ENCODE assay signal across 7 mouse cellular contexts in the genomic region with DNA sequence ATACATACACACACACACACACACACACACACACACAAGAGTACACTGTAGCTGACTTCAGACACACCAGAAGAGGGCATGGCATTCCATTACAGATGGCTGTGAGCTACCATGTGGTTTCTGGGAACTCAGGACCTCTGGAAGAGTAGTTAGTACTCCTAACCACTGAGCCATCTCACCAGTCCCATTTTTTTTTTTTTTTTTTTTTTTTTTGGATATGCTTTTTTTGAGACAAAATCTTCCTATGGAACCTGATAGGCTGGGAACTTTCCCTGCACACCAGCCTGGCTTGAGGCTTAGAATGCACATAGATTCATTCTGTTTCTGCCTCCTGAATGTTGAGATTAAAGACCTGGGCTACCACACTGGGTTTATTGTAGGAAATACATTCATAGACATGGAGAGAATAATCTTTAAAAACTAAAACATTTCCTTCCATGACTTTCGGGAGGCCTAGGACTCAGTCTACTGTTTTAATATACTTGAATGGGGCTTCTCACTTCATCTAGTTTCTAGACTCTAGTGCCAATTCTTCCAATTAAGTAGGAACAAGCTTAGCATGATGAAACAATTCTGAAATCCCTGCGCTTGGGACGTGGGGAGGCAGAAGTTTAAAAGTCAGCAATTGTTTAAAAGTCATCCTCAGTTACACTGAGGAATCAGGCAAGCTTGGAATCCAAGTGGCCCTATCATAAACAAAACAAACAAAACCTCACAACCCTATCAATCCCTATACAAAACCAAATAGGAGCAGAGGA. TPM values are rescaled to one million over a fixed set of nuclear protein-coding genes. Genes with fewer than 3 reads are reported as not detected.
DNase-seq lines count a peak whose midpoint lies in the region; ATAC-seq and TF ChIP-seq lines count a peak whose summit lies in the region.

No protein-coding gene starts in this region.

- 15% methylated on average over 3 of the region's 3 CpGs for WGBS in forebrain, embryonic 15.5 days
- 11% methylated on average over 3 of the region's 3 CpGs for WGBS in liver, embryonic 11.5 days
- WGBS in stomach, postnatal 0 days = 20% methylated on average over 3 of the region's 3 CpGs

- H3K4me3 ChIP-seq in megakaryocyte, embryonic 14.5 days (replicated peaks) = peak overlapping the region; percentile 97
- peak overlapping the region; percentile 72 for H3K4me3 ChIP-seq in forebrain, embryonic 15.5 days
- H3K4me3 ChIP-seq in liver, embryonic 11.5 days (ENCODE audit: low read depth, low read length) = no peak overlapping the region
- peak overlapping the region; percentile 79; the same call in 1 of the 2 replicates for H3K4me3 ChIP-seq in stomach, postnatal 0 days (ENCODE audit: low read depth, low read length)

- peak; percentile 35 for DNase-seq in liver, embryonic 11.5 days (ENCODE audit: low spot score)
- DNase-seq in stomach, postnatal 0 days (ENCODE audit: low spot score) = no peak
- DNase-seq in left cerebral cortex, adult 11 months (ENCODE audit: low spot score) = no peak
- no peak for DNase-seq in retina, embryonic 14.5 days (ENCODE audit: low spot score)

- TF ChIP-seq CTCF in stomach, postnatal 0 days (IDR thresholded peaks at IDR 0.05; ENCODE audit: low read depth) = no peak

- no peak for TF ChIP-seq EP300 in stomach, postnatal 0 days (optimal IDR thresholded peaks at IDR 0.05)

- H3K9me3 ChIP-seq in megakaryocyte, embryonic 14.5 days = no peaks in the 10 kb centered on the region
- H3K9me3 ChIP-seq in forebrain, embryonic 15.5 days = no peaks in the 10 kb centered on the region
- H3K9me3 ChIP-seq in liver, embryonic 11.5 days (ENCODE audit: control insufficient read depth, low read length) = no peaks in the 10 kb centered on the region
- H3K9me3 ChIP-seq in stomach, postnatal 0 days (ENCODE audit: control insufficient read depth, low read length) = no peaks in the 10 kb centered on the region

- H3K9ac ChIP-seq in forebrain, embryonic 15.5 days (replicated peaks) = no peak overlapping the region
- no peak overlapping the region for H3K9ac ChIP-seq in liver, embryonic 11.5 days (ENCODE audit: low read depth, low read length)
- H3K9ac ChIP-seq in stomach, postnatal 0 days (ENCODE audit: low read length) = no peak overlapping the region

- no peaks in the 10 kb centered on the region for H3K27me3 ChIP-seq in megakaryocyte, embryonic 14.5 days (replicated peaks)
- no peaks in the 10 kb centered on the region for H3K27me3 ChIP-seq in forebrain, embryonic 15.5 days
- H3K27me3 ChIP-seq in liver, embryonic 11.5 days (replicated peaks; ENCODE audit: control insufficient read depth, insufficient read depth, low read length) = no peaks in the 10 kb centered on the region
- no peaks in the 10 kb centered on the region for H3K27me3 ChIP-seq in stomach, postnatal 0 days (ENCODE audit: control insufficient read depth, insufficient read depth, low read length)

- peak overlapping the region; percentile 38 for H3K4me2 ChIP-seq in forebrain, embryonic 15.5 days (replicated peaks)
- H3K4me2 ChIP-seq in liver, embryonic 11.5 days = peak overlapping the region; percentile 51
- peak overlapping the region; percentile 42 for H3K4me2 ChIP-seq in stomach, postnatal 0 days (replicated peaks; ENCODE audit: low read depth)

- H3K36me3 ChIP-seq in megakaryocyte, embryonic 14.5 days (replicated peaks; ENCODE audit: low read length) = peaks cover 12% of the 10 kb centered on the region
- H3K36me3 ChIP-seq in forebrain, embryonic 15.5 days = no peaks in the 10 kb centered on the region
- peaks cover 6% of the 10 kb centered on the region; the same call in 1 of the 2 replicates for H3K36me3 ChIP-seq in liver, embryonic 11.5 days (ENCODE audit: control insufficient read depth, insufficient read depth, low read length)
- no peaks in the 10 kb centered on the region for H3K36me3 ChIP-seq in stomach, postnatal 0 days (ENCODE audit: control insufficient read depth, insufficient read depth, low read length)

- peaks cover 40% of the 10 kb centered on the region for H3K4me1 ChIP-seq in megakaryocyte, embryonic 14.5 days
- H3K4me1 ChIP-seq in forebrain, embryonic 15.5 days = peaks cover 26% of the 10 kb centered on the region
- peaks cover 12% of the 10 kb centered on the region for H3K4me1 ChIP-seq in liver, embryonic 11.5 days (replicated peaks; ENCODE audit: control insufficient read depth, insufficient read depth, low read length)
- no peaks in the 10 kb centered on the region for H3K4me1 ChIP-seq in stomach, postnatal 0 days (replicated peaks; ENCODE audit: control insufficient read depth, insufficient read depth)

- H3K27ac ChIP-seq in forebrain, embryonic 15.5 days (replicated peaks) = no peak overlapping the region
- no peak overlapping the region for H3K27ac ChIP-seq in liver, embryonic 11.5 days (ENCODE audit: low read depth, low read length)
- H3K27ac ChIP-seq in stomach, postnatal 0 days (replicated peaks) = no peak overlapping the region

- no peak for ATAC-seq in megakaryocyte, adult 5-6 weeks (ENCODE audit: poor library complexity, severe bottlenecking)
- ATAC-seq in forebrain, embryonic 15.5 days (replicated peaks) = 0 out of 2 replicates have a peak, but pooled peaks have one; percentile 1
- no peak for ATAC-seq in liver, embryonic 11.5 days (replicated peaks; ENCODE audit: low FRiP score)
- no peak for ATAC-seq in stomach, postnatal 0 days (ENCODE audit: low FRiP score, low TSS enrichment)

RNA-seq across cellular contexts. Expression of gene Tpx2, which starts 0.5 kb away (rescaled TPM):
- 1.1 and 10.4 TPM in 2 replicates for polyA plus RNA-seq in megakaryocyte, embryonic 14.5 days (2012; ENCODE audit: insufficient read depth, low replicate concordance)
- total RNA-seq in megakaryocyte, adult 5-6 weeks (2015) = 102 TPM in 2 replicates
- total RNA-seq in megakaryocyte, adult 5-6 weeks (2017) = 122 and 126 TPM in 2 replicates
- polyA plus RNA-seq in forebrain, embryonic 15.5 days (2015; fragmentation: Nextera tagmentation; extraction: Ambion mirVana) = 50.6 and 51.1 TPM in 2 replicates
- polyA plus RNA-seq in liver, embryonic 11.5 days (2014; fragmentation: Nextera tagmentation; extraction: Ambion mirVana) = 107 and 118 TPM in 2 replicates
- polyA plus RNA-seq in stomach, postnatal 0 days (2015; fragmentation: Nextera tagmentation; extraction: Ambion mirVana) = 14.0 and 17.7 TPM in 2 replicates

RNA-seq across cellular contexts. Expression of gene Bcl2l1, which starts 15.7 kb away (rescaled TPM):
- polyA plus RNA-seq in megakaryocyte, embryonic 14.5 days (2012; ENCODE audit: insufficient read depth, low replicate concordance) = 498 and 1,222 TPM in 2 replicates
- 7.1 and 9.3 TPM in 2 replicates for total RNA-seq in megakaryocyte, adult 5-6 weeks (2015)
- 9.3 and 12.8 TPM in 2 replicates for total RNA-seq in megakaryocyte, adult 5-6 weeks (2017)
- 179 and 183 TPM in 2 replicates for polyA plus RNA-seq in forebrain, embryonic 15.5 days (2015; fragmentation: Nextera tagmentation; extraction: Ambion mirVana)
- polyA plus RNA-seq in liver, embryonic 11.5 days (2014; fragmentation: Nextera tagmentation; extraction: Ambion mirVana) = 61.7 and 69.3 TPM in 2 replicates
- 45.6 and 48.7 TPM in 2 replicates for polyA plus RNA-seq in stomach, postnatal 0 days (2015; fragmentation: Nextera tagmentation; extraction: Ambion mirVana)
